Mouse (Mus musculus): ENCODE data around the gene Gm8994.
"Not testable (repeated sequence)": the region's sequence is repeated elsewhere in the genome, so short reads cannot be mapped to it uniquely, and the experiment has no call there.

- not testable (repeated sequence) for TF ChIP-seq CTCF, POLR2A (IDR thresholded peaks at IDR 0.05; ENCODE audit: extremely low read depth, insufficient read depth, low read length)
Observed at GRCm38 (mm10) chr6:136328416-136328815, 1.1 kb downstream of the Gm8994 start.
